Mouse (Mus musculus) C2C12 (cell line): ENCODE results near the gene Arhgap11a.

ENCODE experiments used
- CEBPB ChIP-seq: IDR thresholded peaks from one replicate; pipeline ENCODE4 v1.6.1; 2011; ENCODE audit warnings: low read depth, mild to moderate bottlenecking, control low read depth, moderate library complexity
- CTCF ChIP-seq: IDR thresholded peaks from one replicate; pipeline ENCODE4 v1.5.1; 2011; ENCODE audit not compliant: control insufficient read depth, insufficient read depth, insufficient read length
- FOSL1 ChIP-seq: IDR thresholded peaks from one replicate; pipeline ENCODE4 v1.8.0; 2011; ENCODE audit warnings: mild to moderate bottlenecking, low read length; ENCODE audit not compliant: poor library complexity, insufficient read depth, severe bottlenecking
- MAX ChIP-seq: IDR thresholded peaks from one replicate; pipeline ENCODE4 v1.6.1; 2011; ENCODE audit warnings: mild to moderate bottlenecking, control low read depth
- MYOD1 ChIP-seq: IDR thresholded peaks from one replicate; pipeline ENCODE4 v1.6.1; 2011; ENCODE audit warnings: low read depth; ENCODE audit not compliant: control insufficient read depth, insufficient read length
- MYOG ChIP-seq: IDR thresholded peaks from one replicate; pipeline ENCODE4 v1.6.1; 2011; ENCODE audit not compliant: control insufficient read depth, insufficient read length; ENCODE audit errors: extremely low read depth
- USF1 ChIP-seq: IDR thresholded peaks from one replicate; pipeline ENCODE4 v1.6.1; 2011; ENCODE audit warnings: low read depth, mild to moderate bottlenecking, control low read depth, moderate library complexity

DNA sequence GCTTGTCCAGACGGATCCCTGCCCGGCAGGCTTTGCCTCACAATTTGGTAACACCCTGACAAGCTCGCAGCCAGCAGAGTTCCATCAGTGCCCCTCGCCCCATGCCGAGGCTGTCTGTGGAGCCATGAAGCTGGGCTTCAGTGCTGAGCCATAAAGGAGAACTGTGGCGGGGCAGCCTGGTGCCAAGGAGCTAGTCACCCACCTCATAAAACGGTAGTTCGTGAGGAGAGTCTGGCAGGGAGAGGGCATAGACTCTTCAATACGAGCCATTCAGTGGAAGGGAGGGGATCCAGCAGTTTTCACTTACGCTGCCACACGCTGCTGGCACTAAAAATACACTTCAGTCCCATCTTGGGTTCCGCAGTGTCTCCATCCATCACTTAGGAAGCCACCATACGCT is 49.9 kb downstream of the Arhgap11a start:
- no peak for TF ChIP-seq CEBPB
- TF ChIP-seq CTCF: no peak
- TF ChIP-seq USF1: no peak
- TF ChIP-seq MYOD1: no peak
- no peak for TF ChIP-seq MAX
- TF ChIP-seq FOSL1: no peak
- TF ChIP-seq MYOG: no peak
